Mouse (Mus musculus): Measurements from ENCODE around the gene 1700092M07Rik. TPM values are rescaled to one million over a fixed set of nuclear protein-coding genes. Genes with fewer than 3 reads are reported as not detected.

1700092M07Rik gene
- polyA plus RNA-seq, 1 experiment from 2014 or later: 2.1 TPM

- H3K9me3 ChIP-seq (replicated peaks; ENCODE audit: control insufficient read depth, low read length): no peaks in the 10 kb centered on the region
- no peak overlapping the region for H3K27ac ChIP-seq (ENCODE audit: low read length)
- H3K27me3 ChIP-seq (ENCODE audit: control insufficient read depth, insufficient read depth, low read length): no peaks in the 10 kb centered on the region
- no peak overlapping the region for H3K4me2 ChIP-seq (ENCODE audit: low read depth, low read length)
- H3K9ac ChIP-seq (ENCODE audit: low read length): no peak overlapping the region
- WGBS: 90% methylated on average over 7 of the region's 7 CpGs
- no peak overlapping the region for H3K4me3 ChIP-seq (replicated peaks; ENCODE audit: low read length)
- H3K36me3 ChIP-seq (ENCODE audit: control insufficient read depth, insufficient read depth, low read length): peaks cover 23% of the 10 kb centered on the region; the same call in 1 of the 2 replicates
- ATAC-seq (ENCODE audit: insufficient read depth, low FRiP score): no peak
- peaks cover 16% of the 10 kb centered on the region for H3K4me1 ChIP-seq (ENCODE audit: control insufficient read depth, insufficient read depth, low read length)
Observed at GRCm38 (mm10) chr19:8706930-8707329, 33.6 kb upstream of the 1700092M07Rik start.

- Histone ChIP-seq H3K27ac (ENCODE audit: low read length) (no peak overlapping the region), H3K9ac (ENCODE audit: low read length) (no peak overlapping the region), H3K27me3 (ENCODE audit: control insufficient read depth, insufficient read depth, low read length) (no peaks in the 10 kb centered on the region), H3K4me2 (ENCODE audit: low read depth, low read length) (no peak overlapping the region), H3K4me3 (replicated peaks; ENCODE audit: low read length) (no peak overlapping the region), H3K36me3 (ENCODE audit: control insufficient read depth, insufficient read depth, low read length) (peaks cover 23% of the 10 kb centered on the region; the same call in 1 of the 2 replicates), H3K9me3 (replicated peaks; ENCODE audit: control insufficient read depth, low read length) (no peaks in the 10 kb centered on the region), H3K4me1 (ENCODE audit: control insufficient read depth, insufficient read depth, low read length) (peaks cover 23% of the 10 kb centered on the region)
- 89% methylated on average over 8 of the region's 8 CpGs for WGBS
- ATAC-seq (ENCODE audit: insufficient read depth, low FRiP score): no peak
Observed at GRCm38 (mm10) chr19:8708954-8709353, 31.6 kb upstream of the 1700092M07Rik start.

- no peak for ATAC-seq (ENCODE audit: insufficient read depth, low FRiP score)
- H3K36me3 ChIP-seq (ENCODE audit: control insufficient read depth, insufficient read depth, low read length): peaks cover 23% of the 10 kb centered on the region; the same call in 1 of the 2 replicates
- peaks cover 26% of the 10 kb centered on the region for H3K4me1 ChIP-seq (ENCODE audit: control insufficient read depth, insufficient read depth, low read length)
- 69% methylated on average over 2 of the region's 2 CpGs for WGBS
- H3K9ac ChIP-seq (ENCODE audit: low read length): peak overlapping the region; percentile 6; the same call in 1 of the 2 replicates
- H3K4me2 ChIP-seq (ENCODE audit: low read depth, low read length): no peak overlapping the region
- H3K9me3 ChIP-seq (replicated peaks; ENCODE audit: control insufficient read depth, low read length): no peaks in the 10 kb centered on the region
- no peak overlapping the region for H3K4me3 ChIP-seq (replicated peaks; ENCODE audit: low read length)
- no peaks in the 10 kb centered on the region for H3K27me3 ChIP-seq (ENCODE audit: control insufficient read depth, insufficient read depth, low read length)
- H3K27ac ChIP-seq (ENCODE audit: low read length): peak overlapping the region; percentile 74
Observed at GRCm38 (mm10) chr19:8710057-8710456, 30.5 kb upstream of the 1700092M07Rik start.

- Histone ChIP-seq H3K4me1 (ENCODE audit: control insufficient read depth, insufficient read depth, low read length) (peaks cover 26% of the 10 kb centered on the region), H3K27ac (ENCODE audit: low read length) (peak overlapping the region; percentile 94), H3K9ac (ENCODE audit: low read length) (peak overlapping the region; percentile 91), H3K36me3 (ENCODE audit: control insufficient read depth, insufficient read depth, low read length) (peaks cover 20% of the 10 kb centered on the region; the same call in 1 of the 2 replicates), H3K4me2 (ENCODE audit: low read depth, low read length) (peak overlapping the region; percentile 76), H3K9me3 (replicated peaks; ENCODE audit: control insufficient read depth, low read length) (no peaks in the 10 kb centered on the region), H3K4me3 (replicated peaks; ENCODE audit: low read length) (peak overlapping the region; percentile 85), H3K27me3 (ENCODE audit: control insufficient read depth, insufficient read depth, low read length) (no peaks in the 10 kb centered on the region)
- 61% methylated on average over 4 of the region's 4 CpGs for WGBS
- no peak for ATAC-seq (ENCODE audit: insufficient read depth, low FRiP score)
Observed at GRCm38 (mm10) chr19:8711506-8711905, 29.0 kb upstream of the 1700092M07Rik start.

GRCm38 (mm10) chr19:8711949-8712869, 28.3 kb upstream of the 1700092M07Rik start:
- no peak for ATAC-seq (ENCODE audit: insufficient read depth, low FRiP score)
- Histone ChIP-seq H3K9ac (ENCODE audit: low read length) (peak overlapping the region; percentile 91), H3K27me3 (ENCODE audit: control insufficient read depth, insufficient read depth, low read length) (no peaks in the 10 kb centered on the region), H3K4me1 (ENCODE audit: control insufficient read depth, insufficient read depth, low read length) (peaks cover 26% of the 10 kb centered on the region), H3K4me3 (replicated peaks; ENCODE audit: low read length) (peak overlapping the region; percentile 85), H3K4me2 (ENCODE audit: low read depth, low read length) (peak overlapping the region; percentile 76), H3K27ac (ENCODE audit: low read length) (peak overlapping the region; percentile 94), H3K9me3 (replicated peaks; ENCODE audit: control insufficient read depth, low read length) (no peaks in the 10 kb centered on the region), H3K36me3 (ENCODE audit: control insufficient read depth, insufficient read depth, low read length) (peaks cover 19% of the 10 kb centered on the region; the same call in 1 of the 2 replicates)
- 47% methylated on average over 10 of the region's 10 CpGs for WGBS

- under 1% methylated on average over 13 of the region's 13 CpGs for WGBS
Observed at GRCm38 (mm10) chr19:8712870-8713305, 27.6 kb upstream of the 1700092M07Rik start.

GRCm38 (mm10) chr19:8713306-8713996, 27.1 kb upstream of the 1700092M07Rik start:
- Histone ChIP-seq H3K27me3 (ENCODE audit: control insufficient read depth, insufficient read depth, low read length) (no peaks in the 10 kb centered on the region), H3K4me2 (ENCODE audit: low read depth, low read length) (peak overlapping the region; percentile 76), H3K9ac (ENCODE audit: low read length) (peak overlapping the region; percentile 91), H3K27ac (ENCODE audit: low read length) (peak overlapping the region; percentile 94), H3K4me3 (replicated peaks; ENCODE audit: low read length) (peak overlapping the region; percentile 85), H3K4me1 (ENCODE audit: control insufficient read depth, insufficient read depth, low read length) (peaks cover 26% of the 10 kb centered on the region), H3K9me3 (replicated peaks; ENCODE audit: control insufficient read depth, low read length) (no peaks in the 10 kb centered on the region), H3K36me3 (ENCODE audit: control insufficient read depth, insufficient read depth, low read length) (peaks cover 12% of the 10 kb centered on the region; the same call in 1 of the 2 replicates)
- ATAC-seq (ENCODE audit: insufficient read depth, low FRiP score): peak; percentile 92
- under 1% methylated on average over 51 of the region's 51 CpGs for WGBS

More at GRCm38 (mm10) chr19:8712870-8713305, 27.6 kb upstream of the 1700092M07Rik start:
- Histone ChIP-seq H3K27me3 (ENCODE audit: control insufficient read depth, insufficient read depth, low read length) (no peaks in the 10 kb centered on the region), H3K36me3 (ENCODE audit: control insufficient read depth, insufficient read depth, low read length) (peaks cover 14% of the 10 kb centered on the region; the same call in 1 of the 2 replicates), H3K9ac (ENCODE audit: low read length) (peak overlapping the region; percentile 91), H3K9me3 (replicated peaks; ENCODE audit: control insufficient read depth, low read length) (no peaks in the 10 kb centered on the region), H3K4me2 (ENCODE audit: low read depth, low read length) (peak overlapping the region; percentile 76), H3K27ac (ENCODE audit: low read length) (peak overlapping the region; percentile 94), H3K4me1 (ENCODE audit: control insufficient read depth, insufficient read depth, low read length) (peaks cover 26% of the 10 kb centered on the region), H3K4me3 (replicated peaks; ENCODE audit: low read length) (peak overlapping the region; percentile 85)
- ATAC-seq (ENCODE audit: insufficient read depth, low FRiP score): peak; percentile 52; the same call in 1 of the 2 replicates

- peaks cover 26% of the 10 kb centered on the region for H3K4me1 ChIP-seq (ENCODE audit: control insufficient read depth, insufficient read depth, low read length)
- no peaks in the 10 kb centered on the region for H3K9me3 ChIP-seq (replicated peaks; ENCODE audit: control insufficient read depth, low read length)
- H3K36me3 ChIP-seq (ENCODE audit: control insufficient read depth, insufficient read depth, low read length): peaks cover 8% of the 10 kb centered on the region; the same call in 1 of the 2 replicates
- WGBS: 7% methylated on average over 13 of the region's 13 CpGs
- H3K4me3 ChIP-seq (replicated peaks; ENCODE audit: low read length): peak overlapping the region; percentile 85
- no peaks in the 10 kb centered on the region for H3K27me3 ChIP-seq (ENCODE audit: control insufficient read depth, insufficient read depth, low read length)
- peak overlapping the region; percentile 76 for H3K4me2 ChIP-seq (ENCODE audit: low read depth, low read length)
- peak overlapping the region; percentile 91 for H3K9ac ChIP-seq (ENCODE audit: low read length)
- H3K27ac ChIP-seq (ENCODE audit: low read length): peak overlapping the region; percentile 94
- 0 out of 2 replicates have a peak, but pooled peaks have one; percentile 0 for ATAC-seq (ENCODE audit: insufficient read depth, low FRiP score)
Observed at GRCm38 (mm10) chr19:8713997-8714652, 26.4 kb upstream of the 1700092M07Rik start.

Measured in stomach, embryonic 16.5 days (tissue).